Mouse (Mus musculus) midbrain, postnatal 0 days (tissue): ENCODE measurements around the gene Zscan2. TPM values are rescaled to one million over a fixed set of nuclear protein-coding genes. Genes with fewer than 3 reads are reported as not detected.
A peak's percentile ranks its signal among the peaks of the same experiment; 100 is the strongest.

Source experiments
- ATAC-seq: fragments of 200-750 bp; cut with Nextera tagmentation; 2 replicates; pipeline ENCODE4 v1.8.0; 2017; ENCODE audit warnings: moderate number of reproducible peaks, mild to moderate bottlenecking, moderate TSS enrichment, moderate library complexity; ENCODE audit not compliant: low FRiP score
- DNase-seq: peaks from one replicate; pipeline ENCODE4 v3.0.0-alpha.2; 2015; ENCODE audit warnings: low spot score
- H3K27ac ChIP-seq: fragments of 300-500 bp; sonication (generic); 2 replicates; pipeline ENCODE4 v1.5.1; 2014; ENCODE audit warnings: low read depth, mild to moderate bottlenecking, low read length, mixed read lengths
- H3K27me3 ChIP-seq: fragments of 300-500 bp; sonication (generic); 2 replicates; pipeline ENCODE4 v1.6.1; 2014; ENCODE audit warnings: low read length, control low read depth, mixed read lengths; ENCODE audit not compliant: insufficient read depth
- H3K36me3 ChIP-seq: fragments of 300-500 bp; sonication (generic); 2 replicates; pipeline ENCODE4 v1.6.1; 2014; ENCODE audit warnings: low read length, control low read depth, mixed read lengths; ENCODE audit not compliant: insufficient read depth
- H3K4me1 ChIP-seq: fragments of 300-500 bp; sonication (generic); 2 replicates; pipeline ENCODE4 v1.6.1; 2014; ENCODE audit warnings: mild to moderate bottlenecking, control low read depth, antibody characterized with exemption, low read length, mixed read lengths; ENCODE audit not compliant: insufficient read depth
- H3K4me2 ChIP-seq: fragments of 300-500 bp; sonication (generic); 2 replicates; pipeline ENCODE4 v1.6.1; 2014; ENCODE audit warnings: low read depth, mild to moderate bottlenecking, low read length, mixed read lengths; ENCODE audit not compliant: poor library complexity, severe bottlenecking
- H3K4me3 ChIP-seq: fragments of 300-500 bp; sonication (generic); 2 replicates; pipeline ENCODE4 v1.5.1; 2014; ENCODE audit warnings: low read depth, mild to moderate bottlenecking, low read length, moderate library complexity
- H3K9ac ChIP-seq: fragments of 300-500 bp; sonication (generic); replicated peaks from 2 replicates; pipeline ENCODE4 v1.6.1; 2014; ENCODE audit warnings: mild to moderate bottlenecking, low read length, moderate library complexity, mixed read lengths; ENCODE audit not compliant: poor library complexity, severe bottlenecking
- H3K9me3 ChIP-seq: fragments of 300-500 bp; sonication (generic); 2 replicates; pipeline ENCODE4 v1.6.1; 2016; ENCODE audit warnings: low read length, control low read depth
- CTCF ChIP-seq: IDR thresholded peaks from 2 replicates; pipeline ENCODE4 v1.5.1; 2016; ENCODE audit warnings: antibody characterized with exemption, mild to moderate bottlenecking
- WGBS: fragments of 180-500 bp; shearing (Covaris S2); extraction: QIAGEN DNeasy Blood & Tissue Kit; methylation state at CpG from one replicate; pipeline ENCODE4 v1.1.7; 2014; 5-methylcytosine and 5-hydroxymethylcytosine counted together
- polyA plus RNA-seq: library from polyadenylated mRNA; unstranded; fragments of >200 nt; fragmentation: Nextera tagmentation; extraction: Ambion mirVana; gene quantifications from 2 replicates; pipeline ENCODE4 v1.2.1, GENCODE M21; 2015
- total RNA-seq: library from RNA; depleted of rRNA; stranded (reverse); fragments of >200 nt; gene quantifications from 2 replicates; pipeline ENCODE4 v1.2.3, GENCODE M21; 2014

Gene Zscan2
- total and polyA plus RNA-seq, 2 experiments from 2014 or later, result 2.7 to 22.4 TPM

DNA sequence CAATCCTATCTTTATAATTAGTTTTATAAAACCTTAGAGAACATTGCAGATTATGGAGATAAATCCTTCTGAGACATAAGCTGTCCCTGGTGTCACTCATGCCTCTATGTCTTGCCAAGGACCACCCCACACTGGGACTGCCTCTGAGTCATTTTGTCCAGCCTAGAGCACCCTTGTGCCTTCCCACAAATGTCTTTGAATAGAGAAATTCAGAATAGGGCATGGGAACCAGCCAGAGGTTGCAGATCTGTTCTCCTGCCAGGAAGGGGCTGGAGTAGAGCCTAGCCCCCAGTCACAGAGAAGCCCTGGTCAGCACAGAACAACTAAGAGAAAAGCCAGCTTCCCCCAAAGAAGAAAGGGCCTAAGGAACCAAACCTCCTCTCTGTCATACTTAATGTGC is 5.4 kb upstream of the Zscan2 start:
- H3K4me3 ChIP-seq, result no peak overlapping the region
- H3K9me3 ChIP-seq, result no peaks in the 10 kb centered on the region
- no peak overlapping the region for H3K4me2 ChIP-seq
- no peaks in the 10 kb centered on the region for H3K36me3 ChIP-seq
- H3K27me3 ChIP-seq, result no peaks in the 10 kb centered on the region
- ATAC-seq (no peak), DNase-seq (peak; percentile 53)
- H3K9ac ChIP-seq, result no peak overlapping the region
- H3K27ac ChIP-seq, result no peak overlapping the region
- TF ChIP-seq CTCF, result no peak
- H3K4me1 ChIP-seq, result no peaks in the 10 kb centered on the region

DNA sequence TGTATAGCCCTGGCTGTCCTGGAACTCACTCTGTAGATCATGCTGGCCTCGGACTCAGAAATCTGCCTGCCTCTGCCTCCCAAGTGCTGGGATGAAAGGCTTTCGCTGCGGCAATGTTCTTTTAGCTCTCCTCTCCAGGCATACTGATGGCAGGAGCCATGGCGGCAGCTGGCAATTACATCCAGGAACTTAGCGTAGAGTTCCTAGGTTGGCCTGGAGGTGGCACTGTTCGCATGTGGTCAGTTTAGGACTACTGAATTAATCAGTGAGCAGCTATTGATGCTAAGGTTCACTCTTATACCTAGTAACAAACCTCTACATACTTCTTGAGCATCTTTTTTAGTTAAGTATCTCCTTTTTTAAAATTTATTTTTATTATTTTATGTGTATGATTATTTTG is 3.5 kb upstream of the Zscan2 start:
- H3K4me2 ChIP-seq, result no peak overlapping the region
- H3K9ac ChIP-seq, result no peak overlapping the region
- H3K27ac ChIP-seq, result no peak overlapping the region
- TF ChIP-seq CTCF, result peak; percentile 83
- WGBS, result 21% methylated on average over 6 of the region's 6 CpGs
- no peak for ATAC-seq
- no peaks in the 10 kb centered on the region for H3K36me3 ChIP-seq
- H3K4me3 ChIP-seq, result no peak overlapping the region
- DNase-seq, result peak; percentile 84
- no peaks in the 10 kb centered on the region for H3K9me3 ChIP-seq
- no peaks in the 10 kb centered on the region for H3K27me3 ChIP-seq
- H3K4me1 ChIP-seq, result no peaks in the 10 kb centered on the region

DNA sequence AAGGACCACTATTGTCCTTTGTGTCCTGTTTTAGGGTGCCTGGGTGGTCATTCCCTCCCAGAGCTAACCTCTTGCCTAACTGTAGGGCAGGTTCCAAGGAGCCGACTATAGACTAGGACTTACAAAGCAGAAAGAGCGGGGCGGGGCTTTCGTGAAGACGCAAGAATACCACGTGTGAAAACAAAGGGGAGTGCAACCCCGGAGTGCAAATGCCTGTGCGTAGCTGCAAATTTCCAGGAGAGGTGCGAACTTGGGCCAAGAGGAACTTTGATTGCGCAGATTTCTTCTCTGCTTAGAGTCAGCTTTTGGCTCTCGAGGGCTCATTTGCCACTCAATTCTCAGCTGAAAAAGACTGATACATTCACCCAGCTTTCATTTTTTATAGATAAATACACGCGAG is 493 bp upstream of the Zscan2 start:
- peak overlapping the region; percentile 44; the same call in 1 of the 2 replicates for H3K9ac ChIP-seq
- no peak overlapping the region for H3K27ac ChIP-seq
- peaks cover 8% of the 10 kb centered on the region; the same call in 1 of the 2 replicates for H3K4me1 ChIP-seq
- ATAC-seq, result peak; percentile 64
- peak; percentile 65 for DNase-seq
- no peaks in the 10 kb centered on the region for H3K9me3 ChIP-seq
- no peaks in the 10 kb centered on the region for H3K27me3 ChIP-seq
- no peak for TF ChIP-seq CTCF
- peak overlapping the region; percentile 62 for H3K4me2 ChIP-seq
- H3K4me3 ChIP-seq, result peak overlapping the region; percentile 50
- peaks cover 12% of the 10 kb centered on the region for H3K36me3 ChIP-seq
- WGBS, result under 1% methylated on average over 13 of the region's 13 CpGs

DNA sequence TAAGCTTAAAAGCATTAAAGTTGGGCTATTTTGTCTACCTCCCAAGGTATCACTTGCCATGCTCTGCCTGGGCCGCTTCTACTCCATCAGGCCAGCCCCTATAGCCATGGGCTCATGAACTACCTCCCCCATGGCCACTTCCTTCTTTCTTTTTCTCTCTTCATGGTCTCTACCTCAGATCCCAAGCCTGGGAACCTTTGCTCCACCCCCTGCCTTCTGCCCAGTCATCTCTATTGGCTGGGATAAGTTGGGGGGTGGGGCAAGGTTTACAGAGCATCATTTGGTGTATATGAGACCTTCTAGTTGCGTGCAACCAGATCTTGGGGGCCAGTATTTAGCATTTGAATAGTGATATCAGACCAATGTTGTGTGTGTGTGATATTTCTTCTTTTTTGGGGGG is 1.8 kb downstream of the Zscan2 start:
- WGBS, result 81% methylated on average over 2 of the region's 2 CpGs
- Histone ChIP-seq H3K4me2 (peak overlapping the region; percentile 62), H3K27ac (no peak overlapping the region), H3K36me3 (peaks cover 13% of the 10 kb centered on the region), H3K27me3 (no peaks in the 10 kb centered on the region), H3K9me3 (no peaks in the 10 kb centered on the region), H3K9ac (no peak overlapping the region), H3K4me1 (peaks cover 8% of the 10 kb centered on the region; the same call in 1 of the 2 replicates), H3K4me3 (peak overlapping the region; percentile 6; the same call in 1 of the 2 replicates)
- no peak for ATAC-seq
- no peak for TF ChIP-seq CTCF
- no peak for DNase-seq

DNA sequence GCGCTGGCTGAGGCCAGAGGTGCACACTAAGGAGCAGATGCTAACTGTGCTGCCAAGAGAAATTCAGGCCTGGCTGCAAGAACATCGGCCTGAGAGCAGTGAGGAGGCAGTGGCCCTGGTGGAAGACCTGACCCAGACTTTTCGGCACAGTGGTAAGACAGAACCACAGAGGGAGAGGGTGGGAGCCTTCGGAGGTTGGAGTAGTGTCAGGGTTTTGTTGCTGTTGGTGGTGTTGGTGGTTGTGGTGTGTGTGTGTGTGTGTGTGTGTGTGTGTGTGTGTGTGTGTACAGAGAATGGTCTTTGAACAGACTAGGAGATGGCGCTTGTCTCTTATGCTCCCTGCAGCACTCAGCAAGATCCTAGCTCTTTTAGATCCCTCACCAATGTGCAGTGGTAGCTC is 2.8 kb downstream of the Zscan2 start:
- no peak overlapping the region for H3K27ac ChIP-seq
- ATAC-seq (no peak), DNase-seq (no peak)
- H3K36me3 ChIP-seq, result peaks cover 21% of the 10 kb centered on the region
- H3K9me3 ChIP-seq, result no peaks in the 10 kb centered on the region
- no peak overlapping the region for H3K4me3 ChIP-seq
- H3K4me1 ChIP-seq, result peaks cover 8% of the 10 kb centered on the region; the same call in 1 of the 2 replicates
- no peaks in the 10 kb centered on the region for H3K27me3 ChIP-seq
- no peak for TF ChIP-seq CTCF
- H3K9ac ChIP-seq, result no peak overlapping the region
- peak overlapping the region; percentile 0 for H3K4me2 ChIP-seq
- WGBS, result 86% methylated on average over 5 of the region's 5 CpGs

DNA sequence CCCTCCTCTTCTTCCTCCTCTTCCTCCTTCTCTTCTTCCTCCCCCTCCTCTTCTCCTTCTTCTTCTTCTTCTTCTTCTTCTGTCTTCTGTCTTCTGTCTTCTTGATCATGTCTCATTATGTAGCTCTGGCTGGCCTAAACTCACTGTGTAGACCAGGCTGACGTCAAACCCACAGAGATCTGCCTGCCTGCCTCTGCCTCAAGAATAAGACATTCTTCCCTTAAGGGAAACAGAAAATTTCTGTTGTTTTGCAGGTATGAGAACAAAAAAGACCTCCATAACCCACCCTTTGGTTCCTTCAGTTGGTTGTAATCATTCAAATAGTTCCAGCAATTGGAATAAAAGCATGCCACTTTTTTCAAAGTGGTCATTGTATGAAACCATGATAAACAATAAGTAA is 3.4 kb downstream of the Zscan2 start:
- ATAC-seq (no peak), DNase-seq (no peak)
- no peak for TF ChIP-seq CTCF
- no peak overlapping the region for H3K4me2 ChIP-seq
- no peak overlapping the region for H3K27ac ChIP-seq
- H3K27me3 ChIP-seq, result no peaks in the 10 kb centered on the region
- H3K4me1 ChIP-seq, result peaks cover 8% of the 10 kb centered on the region; the same call in 1 of the 2 replicates
- peaks cover 24% of the 10 kb centered on the region for H3K36me3 ChIP-seq
- 63% methylated on average over 1 of the region's 1 CpGs for WGBS
- no peak overlapping the region for H3K9ac ChIP-seq
- H3K9me3 ChIP-seq, result no peaks in the 10 kb centered on the region
- no peak overlapping the region for H3K4me3 ChIP-seq
